Mouse (Mus musculus): ENCODE measurements at regions not wholly inside any gene's neighbourhood (a gene's known extent, or its start where the extent isn't known, plus 50 kb on each side); places are given as distances from the start of the nearest gene placed in this dataset.
A peak's percentile ranks its signal among the peaks of the same experiment; 100 is the strongest.

GRCm38 (mm10) chr11:20455085-20455864 is 87.8 kb upstream of the Sertad2 start:
- no peak overlapping the region for H3K27ac ChIP-seq (ENCODE audit: insufficient read depth, low read depth)
- no peak for TF ChIP-seq ETS1 (conservative IDR thresholded peaks at IDR 0.05; ENCODE audit: low read depth, low read length)
- peak; percentile 62; the same call in 1 of the 2 replicates for TF ChIP-seq MEF2A (IDR thresholded peaks at IDR 0.05; ENCODE audit: borderline replicate concordance, low read depth, low read length)
- peak; percentile 55; the same call in 1 of the 2 replicates for TF ChIP-seq IRF4 (IDR thresholded peaks at IDR 0.05; ENCODE audit: low read depth, low read length)
- TF ChIP-seq MAZ (IDR thresholded peaks at IDR 0.05; ENCODE audit: low read depth, low read length), result peak; percentile 61; the same call in 1 of the 2 replicates
- TF ChIP-seq JUND (conservative IDR thresholded peaks at IDR 0.05; ENCODE audit: low read depth, low read length), result no peak
- peak; percentile 99 for TF ChIP-seq SMC3 (IDR thresholded peaks at IDR 0.05; ENCODE audit: low read depth, low read length)
- TF ChIP-seq CHD2 (IDR thresholded peaks at IDR 0.05; ENCODE audit: low read length), result no peak
- TF ChIP-seq GABPA (IDR thresholded peaks at IDR 0.05; ENCODE audit: insufficient replicate concordance, low read depth, low read length), result no peak
- no peak for TF ChIP-seq MXI1 (IDR thresholded peaks at IDR 0.05; ENCODE audit: low read depth, low read length)
- no peak for TF ChIP-seq EP300 (IDR thresholded peaks at IDR 0.05; ENCODE audit: low read length)
- TF ChIP-seq ZMIZ1 (IDR thresholded peaks at IDR 0.05; ENCODE audit: low read depth, low read length), result no peak
- TF ChIP-seq RAD21 (IDR thresholded peaks at IDR 0.05; ENCODE audit: low read depth, low read length), result peak; percentile 98
- no peak for TF ChIP-seq PAX5 (IDR thresholded peaks at IDR 0.05; ENCODE audit: low read length)
- TF ChIP-seq ZKSCAN1 (IDR thresholded peaks at IDR 0.05; ENCODE audit: borderline replicate concordance, low read depth, low read length), result no peak
- 0 out of 2 replicates have a peak, but pooled peaks have one; percentile 15 for TF ChIP-seq NRF1 (IDR thresholded peaks at IDR 0.05; ENCODE audit: low read depth, low read length)
- peak; percentile 79 to 99 for TF ChIP-seq CTCF (conservative IDR thresholded peaks at IDR 0.05 in 1 of 2, IDR thresholded peaks at IDR 0.05 in 1 of 2; ENCODE audit: low read depth in 2 of 2, low read length in 2 of 2)
- TF ChIP-seq USF2 (conservative IDR thresholded peaks at IDR 0.05; ENCODE audit: low read depth, low read length), result no peak
- TF ChIP-seq ZNF384 (IDR thresholded peaks at IDR 0.05; ENCODE audit: low read depth, low read length), result peak; percentile 37; the same call in 1 of the 2 replicates
- no peak for TF ChIP-seq E2F4 (IDR thresholded peaks at IDR 0.05; ENCODE audit: insufficient replicate concordance, low read depth, low read length)
- no peak for TF ChIP-seq CHD1 (IDR thresholded peaks at IDR 0.05; ENCODE audit: low read depth, low read length)
- 0 out of 2 replicates have a peak, but pooled peaks have one; percentile 39 for TF ChIP-seq MYC (IDR thresholded peaks at IDR 0.05; ENCODE audit: low read depth, low read length)
- TF ChIP-seq USF1 (IDR thresholded peaks at IDR 0.05; ENCODE audit: low read depth, low read length), result peak; percentile 4; the same call in 1 of the 2 replicates
- no peak for TF ChIP-seq RCOR1 (conservative IDR thresholded peaks at IDR 0.05; ENCODE audit: low read depth, low read length)
- no peak for TF ChIP-seq JUN (IDR thresholded peaks at IDR 0.05; ENCODE audit: insufficient read depth, low read depth, low read length)
- TF ChIP-seq UBTF (IDR thresholded peaks at IDR 0.05; ENCODE audit: low read depth, low read length), result no peak
- TF ChIP-seq POLR2AphosphoS2 (IDR thresholded peaks at IDR 0.05; ENCODE audit: low read depth, low read length), result no peak
- TF ChIP-seq SIN3A (IDR thresholded peaks at IDR 0.05; ENCODE audit: low read length), result peak; percentile 73
- TF ChIP-seq ELF1 (IDR thresholded peaks at IDR 0.05; ENCODE audit: low read depth, low read length), result no peak
- no peak for TF ChIP-seq MAFK (IDR thresholded peaks at IDR 0.05; ENCODE audit: insufficient replicate concordance, low read length)
- peak; percentile 68; the same call in 1 of the 2 replicates for TF ChIP-seq NELFE (IDR thresholded peaks at IDR 0.05; ENCODE audit: low read depth, low read length)
- TF ChIP-seq BHLHE40 (IDR thresholded peaks at IDR 0.05; ENCODE audit: low read depth, low read length), result peak; percentile 19; the same call in 1 of the 2 replicates
- TF ChIP-seq HCFC1 (IDR thresholded peaks at IDR 0.05; ENCODE audit: low read depth, low read length), result no peak
- peak; percentile 56; the same call in 1 of the 2 replicates for TF ChIP-seq TCF12 (IDR thresholded peaks at IDR 0.05; ENCODE audit: low read depth, low read length)
- TF ChIP-seq ZC3H11A (IDR thresholded peaks at IDR 0.05; ENCODE audit: low read depth, low read length), result peak; percentile 90
- no peak for TF ChIP-seq TBP (conservative IDR thresholded peaks at IDR 0.05; ENCODE audit: low read depth, low read length)
- TF ChIP-seq POLR2A (IDR thresholded peaks at IDR 0.05; ENCODE audit: low read depth, low read length), result no peak
- TF ChIP-seq MAX (IDR thresholded peaks at IDR 0.05; ENCODE audit: low read length), result peak; percentile 32; the same call in 1 of the 2 replicates
- TF ChIP-seq KAT2A (IDR thresholded peaks at IDR 0.05; ENCODE audit: insufficient replicate concordance, low read length), result no peak
- H3K9ac ChIP-seq (ENCODE audit: insufficient read depth, low read depth), result peak overlapping the region; percentile 22
- H3K4me2 ChIP-seq (ENCODE audit: insufficient read depth, low read depth, poor library complexity, severe bottlenecking), result peak overlapping the region; percentile 41
- DNase-seq (ENCODE audit: extremely low read depth), result peak; percentile 75
- peak overlapping the region in 2 of 3 experiments; percentile 62 for H3K4me3 ChIP-seq (replicated peaks in 1 of 3; ENCODE audit: low read depth in 2 of 3, low read length in 2 of 3, poor library complexity in 1 of 3)
- H3K79me2 ChIP-seq (replicated peaks; ENCODE audit: control insufficient read depth, extremely low read depth, insufficient read depth, poor library complexity, severe bottlenecking), result no peaks in the 10 kb centered on the region
- H3K27me3 ChIP-seq (replicated peaks), result no peaks in the 10 kb centered on the region
- H3K4me1 ChIP-seq (ENCODE audit: control insufficient read depth in 1 of 2, insufficient read depth in 2 of 2), result peaks cover 3 to 33% of the 10 kb centered on the region in 2 experiments
- peaks cover 5% of the 10 kb centered on the region for H3K9me3 ChIP-seq (replicated peaks; ENCODE audit: low read length)
- dilution Hi-C loops (cut with MboI; ENCODE audit: extremely low pct_ligation_motif_present, extremely low pct_unique_long_range_greater_than_20kb, low sequenced_read_pairs), result no loop called here
- peaks cover 0 to 32% of the 10 kb centered on the region in 2 experiments for H3K36me3 ChIP-seq (replicated peaks in 1 of 2; ENCODE audit: control insufficient read depth in 1 of 2, insufficient read depth in 1 of 2, low read length in 1 of 2)
- in situ Hi-C loops (cut with MboI; ENCODE audit: low pct_ligation_motif_present, low pct_unique_long_range_greater_than_20kb, low sequenced_read_pairs), result loop anchor here (5.0 to 25.0 kb wide), 2 partner anchors 182 to 732 kb away; no protein-coding TSS in a partner anchor

Data from CH12.LX (cell line).